Mouse (Mus musculus): ENCODE data around the gene Dph5. TPM values are rescaled to one million over a fixed set of nuclear protein-coding genes. Genes with fewer than 3 reads are reported as not detected.

The Dph5 gene
- total and polyA plus RNA-seq, 3 experiments = 37.0 to 70.0 (median 55.1) TPM

DNA sequence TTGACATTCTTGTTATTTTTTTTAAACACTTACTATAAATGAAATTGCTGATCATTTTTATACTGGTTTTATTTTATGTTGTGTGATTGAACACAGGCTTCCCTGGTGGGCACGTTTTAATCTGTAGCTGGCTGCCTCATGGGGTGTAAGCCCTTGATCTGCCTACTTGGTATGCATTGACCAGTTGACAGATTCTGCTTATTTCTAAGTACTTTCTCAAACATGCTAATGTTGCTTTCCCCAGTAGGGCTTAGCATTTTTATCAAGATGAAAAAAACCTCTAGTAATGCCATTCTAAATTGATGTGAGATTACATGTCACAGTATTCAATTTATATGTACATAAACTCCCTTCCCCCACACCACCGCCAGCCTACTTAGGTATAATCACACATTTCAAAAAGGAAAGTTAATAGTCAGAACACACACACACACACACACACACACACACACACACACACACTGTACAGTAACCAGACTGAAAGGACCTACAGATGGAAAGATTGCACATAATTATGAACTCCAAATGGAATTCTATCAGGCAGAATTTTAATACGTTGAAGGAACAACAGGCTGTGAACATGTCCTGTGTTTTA lies 10.8 kb downstream of the Dph5 start:
- dilution Hi-C loops (cut with MboI; ENCODE audit: extremely low pct_ligation_motif_present, extremely low pct_unique_long_range_greater_than_20kb, low sequenced_read_pairs) (no loop called here), in situ Hi-C loops (cut with MboI; ENCODE audit: low pct_ligation_motif_present, low pct_unique_long_range_greater_than_20kb, low sequenced_read_pairs) (no loop called here)
- Histone ChIP-seq H3K9ac (ENCODE audit: insufficient read depth, low read depth) (no peak overlapping the region), H3K27ac (ENCODE audit: insufficient read depth, low read depth) (no peak overlapping the region), H3K36me3 (replicated peaks in 1 of 2; ENCODE audit: control insufficient read depth in 1 of 2, insufficient read depth in 1 of 2, low read length in 1 of 2) (peaks cover 37 to 84% of the 10 kb centered on the region in 2 experiments), H3K4me1 (ENCODE audit: control insufficient read depth in 1 of 2, insufficient read depth in 2 of 2) (peaks cover 3 to 46% of the 10 kb centered on the region in 2 experiments; a peak in 3 of 4 replicates), H3K9me3 (replicated peaks; ENCODE audit: low read length) (no peaks in the 10 kb centered on the region), H3K79me2 (replicated peaks; ENCODE audit: control insufficient read depth, extremely low read depth, insufficient read depth, poor library complexity, severe bottlenecking) (no peaks in the 10 kb centered on the region; the same call in 1 of the 2 replicates), H3K27me3 (replicated peaks) (no peaks in the 10 kb centered on the region), H3K4me2 (ENCODE audit: insufficient read depth, low read depth, poor library complexity, severe bottlenecking) (no peak overlapping the region), H3K4me3 (replicated peaks in 1 of 3; ENCODE audit: low read depth in 2 of 3, low read length in 2 of 3, poor library complexity in 1 of 3) (no peak overlapping the region)
- no peak for DNase-seq (ENCODE audit: extremely low read depth)
- TF ChIP-seq ZMIZ1 (IDR thresholded peaks at IDR 0.05; ENCODE audit: low read depth, low read length) (no peak), MAZ (IDR thresholded peaks at IDR 0.05; ENCODE audit: low read depth, low read length) (no peak), KAT2A (IDR thresholded peaks at IDR 0.05; ENCODE audit: insufficient replicate concordance, low read length) (no peak), ETS1 (conservative IDR thresholded peaks at IDR 0.05; ENCODE audit: low read depth, low read length) (no peak), MYC (IDR thresholded peaks at IDR 0.05; ENCODE audit: low read depth, low read length) (no peak), MXI1 (IDR thresholded peaks at IDR 0.05; ENCODE audit: low read depth, low read length) (no peak), E2F4 (IDR thresholded peaks at IDR 0.05; ENCODE audit: insufficient replicate concordance, low read depth, low read length) (no peak), TCF12 (IDR thresholded peaks at IDR 0.05; ENCODE audit: low read depth, low read length) (no peak), JUND (conservative IDR thresholded peaks at IDR 0.05; ENCODE audit: low read depth, low read length) (no peak), UBTF (IDR thresholded peaks at IDR 0.05; ENCODE audit: low read depth, low read length) (no peak), HCFC1 (IDR thresholded peaks at IDR 0.05; ENCODE audit: low read depth, low read length) (no peak), NELFE (IDR thresholded peaks at IDR 0.05; ENCODE audit: low read depth, low read length) (no peak), BHLHE40 (IDR thresholded peaks at IDR 0.05; ENCODE audit: low read depth, low read length) (no peak), ZKSCAN1 (IDR thresholded peaks at IDR 0.05; ENCODE audit: borderline replicate concordance, low read depth, low read length) (no peak), POLR2A (IDR thresholded peaks at IDR 0.05; ENCODE audit: low read depth, low read length) (no peak), JUN (IDR thresholded peaks at IDR 0.05; ENCODE audit: insufficient read depth, low read depth, low read length) (no peak), ZC3H11A (IDR thresholded peaks at IDR 0.05; ENCODE audit: low read depth, low read length) (no peak), MAFK (IDR thresholded peaks at IDR 0.05; ENCODE audit: insufficient replicate concordance, low read length) (no peak), ZNF384 (IDR thresholded peaks at IDR 0.05; ENCODE audit: low read depth, low read length) (no peak), CHD1 (IDR thresholded peaks at IDR 0.05; ENCODE audit: low read depth, low read length) (no peak)
